Mouse (Mus musculus) E14TG2a.4 (cell line): ENCODE measurements at regions not wholly inside any gene's neighbourhood (a gene's known extent, or its start where the extent isn't known, plus 50 kb on each side); places are given as distances from the start of the nearest gene placed in this dataset.

Experiments
- H3K27me3 ChIP-seq: 2 replicates; pipeline ENCODE4 v1.6.1; 2014; ENCODE audit warnings: low read length, control low read depth; ENCODE audit not compliant: insufficient read depth
- H3K36me3 ChIP-seq: 2 replicates; pipeline ENCODE4 v1.6.1; 2014; ENCODE audit warnings: low read length, control low read depth; ENCODE audit not compliant: insufficient read depth
- H3K4me1 ChIP-seq: replicated peaks from 2 replicates; pipeline ENCODE4 v1.6.1; 2014; ENCODE audit warnings: low read depth, low read length, control low read depth
- H3K4me3 ChIP-seq: replicated peaks from 2 replicates; pipeline ENCODE4 v1.5.1; 2014; ENCODE audit warnings: mild to moderate bottlenecking, low read length
- H3K9me3 ChIP-seq: 2 replicates; pipeline ENCODE4 v1.6.1; 2014; ENCODE audit warnings: low read length, control low read depth
- CTCF ChIP-seq: conservative IDR thresholded peaks from 2 replicates; pipeline ENCODE4 v1.5.1; 2014; ENCODE audit warnings: low read length
- NANOG ChIP-seq: IDR thresholded peaks from 2 replicates; pipeline ENCODE4 v1.6.1; 2014; ENCODE audit warnings: borderline replicate concordance, low read length, mixed read lengths
- POU5F1 ChIP-seq: IDR thresholded peaks from 2 replicates; pipeline ENCODE4 v1.6.1; 2014; ENCODE audit warnings: low read length, borderline replicate concordance

- Histone ChIP-seq H3K4me3 (no peak overlapping the region), H3K27me3 (peaks cover 21% of the 10 kb centered on the region), H3K9me3 (no peaks in the 10 kb centered on the region), H3K4me1 (peaks cover 21% of the 10 kb centered on the region), H3K36me3 (no peaks in the 10 kb centered on the region)
- TF ChIP-seq POU5F1 (no peak), CTCF (no peak), NANOG (no peak)
These were observed 67.5 kb upstream of the Ccnd1 start for GRCm38 (mm10) chr7:145007216-145007615.

GRCm38 (mm10) chr7:145001503-145002084 is 61.9 kb upstream of the Ccnd1 start:
- no peak for TF ChIP-seq POU5F1
- no peak for TF ChIP-seq NANOG
- TF ChIP-seq CTCF: no peak
- Histone ChIP-seq H3K4me3 (no peak overlapping the region), H3K27me3 (peaks cover 15% of the 10 kb centered on the region; the same call in 1 of the 2 replicates), H3K36me3 (no peaks in the 10 kb centered on the region), H3K4me1 (peaks cover 4% of the 10 kb centered on the region; the same call in 1 of the 2 replicates), H3K9me3 (no peaks in the 10 kb centered on the region)

GRCm38 (mm10) chr7:144999741-145000140 is 60.0 kb upstream of the Ccnd1 start:
- TF ChIP-seq CTCF: no peak
- no peak for TF ChIP-seq POU5F1
- no peak for TF ChIP-seq NANOG
- no peaks in the 10 kb centered on the region for H3K9me3 ChIP-seq
- H3K4me3 ChIP-seq: no peak overlapping the region
- peaks cover 16% of the 10 kb centered on the region; the same call in 1 of the 2 replicates for H3K27me3 ChIP-seq
- 0 out of 2 replicates have a peak, but pooled peaks cover 4% of the 10 kb centered on the region for H3K4me1 ChIP-seq
- no peaks in the 10 kb centered on the region for H3K36me3 ChIP-seq

GRCm38 (mm10) chr7:144996847-144997246 is 57.1 kb upstream of the Ccnd1 start:
- no peak overlapping the region for H3K4me3 ChIP-seq
- TF ChIP-seq CTCF: no peak
- no peak for TF ChIP-seq NANOG
- no peak for TF ChIP-seq POU5F1
- H3K9me3 ChIP-seq: no peaks in the 10 kb centered on the region
- H3K4me1 ChIP-seq: 0 out of 2 replicates have a peak, but pooled peaks cover 3% of the 10 kb centered on the region
- H3K27me3 ChIP-seq: peaks cover 21% of the 10 kb centered on the region; the same call in 1 of the 2 replicates
- H3K36me3 ChIP-seq: no peaks in the 10 kb centered on the region

- Histone ChIP-seq H3K4me3 (no peak overlapping the region), H3K9me3 (no peaks in the 10 kb centered on the region), H3K4me1 (no peaks in the 10 kb centered on the region), H3K27me3 (peaks cover 17% of the 10 kb centered on the region; the same call in 1 of the 2 replicates), H3K36me3 (no peaks in the 10 kb centered on the region)
- TF ChIP-seq CTCF (no peak), NANOG (no peak), POU5F1 (no peak)
These were observed 54.5 kb upstream of the Ccnd1 start for GRCm38 (mm10) chr7:144994229-144994628.

GRCm38 (mm10) chr7:144993566-144993965 is 53.8 kb upstream of the Ccnd1 start:
- Histone ChIP-seq H3K36me3 (no peaks in the 10 kb centered on the region), H3K27me3 (peaks cover 17% of the 10 kb centered on the region; the same call in 1 of the 2 replicates), H3K4me1 (no peaks in the 10 kb centered on the region), H3K4me3 (no peak overlapping the region), H3K9me3 (no peaks in the 10 kb centered on the region)
- no peak for TF ChIP-seq CTCF
- TF ChIP-seq POU5F1: no peak
- no peak for TF ChIP-seq NANOG

GRCm38 (mm10) chr7:144991760-144992159 is 52.0 kb upstream of the Ccnd1 start:
- TF ChIP-seq POU5F1: no peak
- H3K36me3 ChIP-seq: no peaks in the 10 kb centered on the region
- H3K9me3 ChIP-seq: no peaks in the 10 kb centered on the region
- no peaks in the 10 kb centered on the region for H3K4me1 ChIP-seq
- peaks cover 9% of the 10 kb centered on the region for H3K27me3 ChIP-seq
- no peak overlapping the region for H3K4me3 ChIP-seq
